Mouse (Mus musculus) telencephalon, adult 2 months (tissue): ENCODE measurements around the gene Spata18.
A peak's percentile ranks its signal among the peaks of the same experiment; 100 is the strongest.

Source experiments
- DNase-seq: peaks from one replicate; pipeline ENCODE4 v3.0.0-alpha.2; 2011; ENCODE audit warnings: low read depth, low spot score

Gene Spata18

GRCm38 (mm10) chr5:73651061-73651854 is at the start of gene Spata18:
Spata18 (plus strand) TSS chr5:73651379.
- DNase-seq = no peak

GRCm38 (mm10) chr5:73602865-73603264 is 48.3 kb upstream of the Spata18 start:
- DNase-seq = no peak

- no peak for DNase-seq
Observed at GRCm38 (mm10) chr5:73604542-73604941, 46.6 kb upstream of the Spata18 start.

GRCm38 (mm10) chr5:73604964-73605363 is 46.2 kb upstream of the Spata18 start:
- DNase-seq = peak; percentile 79

GRCm38 (mm10) chr5:73611071-73611470 is 40.1 kb upstream of the Spata18 start:
- DNase-seq = no peak

- DNase-seq = no peak
Observed at GRCm38 (mm10) chr5:73613296-73613695, 37.9 kb upstream of the Spata18 start.

GRCm38 (mm10) chr5:73615211-73615610 is 36.0 kb upstream of the Spata18 start:
- DNase-seq = no peak

GRCm38 (mm10) chr5:73618969-73619368 is 32.2 kb upstream of the Spata18 start:
- DNase-seq = peak; percentile 40

GRCm38 (mm10) chr5:73625505-73625904 is 25.7 kb upstream of the Spata18 start:
- DNase-seq = no peak

- no peak for DNase-seq
Observed at GRCm38 (mm10) chr5:73626842-73627241, 24.3 kb upstream of the Spata18 start.

- no peak for DNase-seq
Observed at GRCm38 (mm10) chr5:73627559-73627958, 23.6 kb upstream of the Spata18 start.

- DNase-seq = no peak
Observed at GRCm38 (mm10) chr5:73627991-73628390, 23.2 kb upstream of the Spata18 start.

- no peak for DNase-seq
Observed at GRCm38 (mm10) chr5:73630141-73630540, 21.0 kb upstream of the Spata18 start.

GRCm38 (mm10) chr5:73631001-73631558 is 20.1 kb upstream of the Spata18 start:
- DNase-seq = no peak

GRCm38 (mm10) chr5:73632291-73632690 is 18.9 kb upstream of the Spata18 start, which contains the start of gene Lrrc66:
Lrrc66 (minus strand) TSS chr5:73632526.
- no peak for DNase-seq

- peak; percentile 45 for DNase-seq
Observed at GRCm38 (mm10) chr5:73633141-73633540, 18.0 kb upstream of the Spata18 start.

- DNase-seq = peak; percentile 79
Observed at GRCm38 (mm10) chr5:73637337-73638107, 13.7 kb upstream of the Spata18 start.

- DNase-seq = no peak
Observed at GRCm38 (mm10) chr5:73641058-73641457, 10.1 kb upstream of the Spata18 start.

GRCm38 (mm10) chr5:73642091-73642490 is 9.1 kb upstream of the Spata18 start:
- no peak for DNase-seq

GRCm38 (mm10) chr5:73647261-73647900 is 3.8 kb upstream of the Spata18 start, which contains the start of gene Sgcb:
Sgcb (minus strand) TSS chr5:73647790.
- DNase-seq = peak; percentile 46

GRCm38 (mm10) chr5:73650365-73650964 is 714 bp upstream of the Spata18 start:
- no peak for DNase-seq
